14 mouse cellular contexts compared by ENCODE assay signal in genomic region chr13:13960211-13960610, GRCm38 (mm10). TPM values are rescaled to one million over a fixed set of nuclear protein-coding genes. Genes with fewer than 3 reads are reported as not detected.
DNase-seq lines count a peak whose midpoint lies in the region.
"Had no signal": no experiment of that assay in that cellular context is flagged by ENCODE, and none has a peak within 500 bp of the region (broad histone marks: within the 10 kb centered on the region; RNA-seq: fewer than 3 reads in every experiment).

No protein-coding gene starts in this region.

- DNase-seq in gastrocnemius, adult 18-20 months (ENCODE audit: low spot score), result peak; percentile 68
- DNase-seq in gastrocnemius, postnatal 36 days, result no peak
- peak; percentile 85 for DNase-seq in heart, adult 11 months
- no peak for DNase-seq in heart, adult 9 months (ENCODE audit: low spot score in 2 of 2)
- DNase-seq in gastrocnemius, postnatal 25 days, result peak; percentile 14
- no peak for DNase-seq in lung, postnatal 14 days
- DNase-seq: adrenal gland, postnatal 10 days; adrenal gland, postnatal 36 days; B cell, adult 2 months; cerebellum, adult 18-20 months; cerebellum, postnatal 14 days; heart, postnatal 4 days; kidney, adult 18-20 months; kidney, adult 9 months had no signal

- intact Hi-C loops in gastrocnemius, postnatal 36 days (cut with DNase I), result no loop called here

RNA-seq across cellular contexts. Expression of gene B3galnt2, which starts 5.9 kb away (rescaled TPM):
- total RNA-seq in gastrocnemius, adult 18-20 months (2021), result 10 to 100 TPM; 72.0 to 76.6 TPM
- total RNA-seq in gastrocnemius, postnatal 36 days (2021), result 10 to 100 TPM; 63.5 to 64.6 TPM
- 10 to 100 TPM; 47.1 to 63.9 TPM for total RNA-seq in gastrocnemius, postnatal 25 days (2021)

Comparison
In these comparisons a context has a peak if more than half of its experiments do, and no peak if none do; other contexts are left out.
1. DNase-seq: peak in gastrocnemius, adult 18-20 months (single experiment), heart, adult 11 months (single experiment) and gastrocnemius, postnatal 25 days (single experiment); none in gastrocnemius, postnatal 36 days (0 of 2), heart, adult 9 months (0 of 2) and lung, postnatal 14 days (single experiment).